Mouse (Mus musculus): ENCODE measurements around the gene Gm10139.
"Not testable (repeated sequence)": the region's sequence is repeated elsewhere in the genome, so short reads cannot be mapped to it uniquely, and the experiment has no call there.

Gene Gm10139

GRCm38 (mm10) chr13:65512378-65512777 lies at the start of gene Gm10139:
Gene Gm10139, plus strand, starts transcription at chr13:65512678.
- DNase-seq (ENCODE audit: low spot score), result not testable (repeated sequence)

- DNase-seq (ENCODE audit: low spot score), result not testable (repeated sequence)
Measured at GRCm38 (mm10) chr13:65557636-65558035, 45.2 kb downstream of the Gm10139 start.

All from c-Kit-positive CD71-positive TER-119-positive erythroid progenitor cells, embryonic 14.5 days (primary cell).